Mouse (Mus musculus): ENCODE results near the gene Kcnma1. TPM values are rescaled to one million over a fixed set of nuclear protein-coding genes. Genes with fewer than 3 reads are reported as not detected.

The Kcnma1 gene
- polyA plus RNA-seq, 1 experiment, result 75.1 TPM

GRCm38 (mm10) chr14:23758421-23758820 is 255.9 kb downstream of the Kcnma1 start:
- 28% methylated on average over 1 of the region's 1 CpGs for WGBS
- Histone ChIP-seq H3K4me3 (ENCODE audit: insufficient read depth, low read depth, low read length) (no peak overlapping the region), H3K4me1 (ENCODE audit: control insufficient read depth, insufficient read depth, low read length) (no peaks in the 10 kb centered on the region), H3K27ac (ENCODE audit: insufficient read depth, low read depth, low read length) (peak overlapping the region; percentile 29; the same call in 1 of the 2 replicates)
- TF ChIP-seq CTCF (IDR thresholded peaks at IDR 0.05; ENCODE audit: insufficient read depth, low read depth, low read length), result no peak
- TF ChIP-seq POLR2A (IDR thresholded peaks at IDR 0.05; ENCODE audit: insufficient read depth, low read depth, low read length), result no peak

DNA sequence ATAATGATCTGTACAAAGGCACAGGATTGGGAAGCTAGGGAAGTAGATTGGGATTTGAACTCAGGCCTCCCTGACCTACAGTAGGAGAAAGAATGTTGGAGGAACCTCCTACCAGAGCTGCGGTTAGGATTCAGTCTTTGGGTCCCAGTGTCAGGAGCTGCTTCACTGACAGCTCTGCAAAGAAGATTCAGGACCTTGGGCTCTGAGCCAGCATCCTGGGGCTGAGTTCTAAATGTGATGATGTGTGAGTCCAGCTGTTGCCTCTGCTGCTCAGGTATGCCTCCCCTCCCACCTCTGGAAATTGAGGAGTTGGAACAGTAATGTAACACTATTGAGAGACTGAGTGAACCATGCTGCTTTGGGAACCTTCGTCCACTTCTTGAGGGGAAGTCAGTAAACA is 266.3 kb downstream of the Kcnma1 start:
- peaks cover 4% of the 10 kb centered on the region; the same call in 1 of the 2 replicates for H3K4me1 ChIP-seq (ENCODE audit: control insufficient read depth, insufficient read depth, low read length)
- H3K27ac ChIP-seq (ENCODE audit: insufficient read depth, low read depth, low read length), result no peak overlapping the region
- no peak overlapping the region for H3K4me3 ChIP-seq (ENCODE audit: insufficient read depth, low read depth, low read length)
- TF ChIP-seq POLR2A (IDR thresholded peaks at IDR 0.05; ENCODE audit: insufficient read depth, low read depth, low read length) (no peak), CTCF (IDR thresholded peaks at IDR 0.05; ENCODE audit: insufficient read depth, low read depth, low read length) (no peak)
- 98% methylated on average over 2 of the region's 2 CpGs for WGBS

GRCm38 (mm10) chr14:23746976-23747375 is 267.3 kb downstream of the Kcnma1 start:
- no peak overlapping the region for H3K4me3 ChIP-seq (ENCODE audit: insufficient read depth, low read depth, low read length)
- WGBS, result 90% methylated on average over 4 of the region's 4 CpGs
- peaks cover 4% of the 10 kb centered on the region; the same call in 1 of the 2 replicates for H3K4me1 ChIP-seq (ENCODE audit: control insufficient read depth, insufficient read depth, low read length)
- TF ChIP-seq POLR2A (IDR thresholded peaks at IDR 0.05; ENCODE audit: insufficient read depth, low read depth, low read length), result no peak
- no peak for TF ChIP-seq CTCF (IDR thresholded peaks at IDR 0.05; ENCODE audit: insufficient read depth, low read depth, low read length)
- H3K27ac ChIP-seq (ENCODE audit: insufficient read depth, low read depth, low read length), result no peak overlapping the region

GRCm38 (mm10) chr14:23741531-23741930 is 272.8 kb downstream of the Kcnma1 start:
- no peaks in the 10 kb centered on the region for H3K4me1 ChIP-seq (ENCODE audit: control insufficient read depth, insufficient read depth, low read length)
- TF ChIP-seq CTCF (IDR thresholded peaks at IDR 0.05; ENCODE audit: insufficient read depth, low read depth, low read length), result no peak
- no peak for TF ChIP-seq POLR2A (IDR thresholded peaks at IDR 0.05; ENCODE audit: insufficient read depth, low read depth, low read length)
- H3K4me3 ChIP-seq (ENCODE audit: insufficient read depth, low read depth, low read length), result no peak overlapping the region
- no peak overlapping the region for H3K27ac ChIP-seq (ENCODE audit: insufficient read depth, low read depth, low read length)

DNA sequence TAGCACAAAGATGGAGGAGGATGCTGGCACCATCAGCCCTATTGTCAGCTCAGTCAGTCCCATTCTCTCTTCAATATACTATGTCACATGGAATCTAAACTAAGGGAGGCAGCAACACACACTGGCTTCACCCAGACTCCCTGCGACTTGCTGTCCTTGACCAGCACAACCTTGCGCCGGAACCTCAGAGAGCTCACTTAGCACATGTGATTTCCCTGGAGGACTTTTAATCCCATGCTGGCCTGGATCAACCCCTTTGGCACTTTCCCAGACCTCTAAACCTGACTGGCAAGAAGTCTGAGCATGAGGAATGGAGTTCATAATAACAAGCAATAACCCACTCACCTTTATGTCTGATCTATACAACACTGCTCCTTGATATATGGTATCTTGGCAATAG is 280.1 kb downstream of the Kcnma1 start:
- no peaks in the 10 kb centered on the region for H3K4me1 ChIP-seq (ENCODE audit: control insufficient read depth, insufficient read depth, low read length)
- no peak overlapping the region for H3K4me3 ChIP-seq (ENCODE audit: insufficient read depth, low read depth, low read length)
- H3K27ac ChIP-seq (ENCODE audit: insufficient read depth, low read depth, low read length), result no peak overlapping the region
- no peak for TF ChIP-seq CTCF (IDR thresholded peaks at IDR 0.05; ENCODE audit: insufficient read depth, low read depth, low read length)
- TF ChIP-seq POLR2A (IDR thresholded peaks at IDR 0.05; ENCODE audit: insufficient read depth, low read depth, low read length), result no peak
- 95% methylated on average over 3 of the region's 3 CpGs for WGBS

GRCm38 (mm10) chr14:23729377-23729776 is 284.9 kb downstream of the Kcnma1 start:
- 81% methylated on average over 2 of the region's 2 CpGs for WGBS
- Histone ChIP-seq H3K4me1 (ENCODE audit: control insufficient read depth, insufficient read depth, low read length) (no peaks in the 10 kb centered on the region), H3K27ac (ENCODE audit: insufficient read depth, low read depth, low read length) (no peak overlapping the region), H3K4me3 (ENCODE audit: insufficient read depth, low read depth, low read length) (no peak overlapping the region)
- no peak for TF ChIP-seq CTCF (IDR thresholded peaks at IDR 0.05; ENCODE audit: insufficient read depth, low read depth, low read length)
- TF ChIP-seq POLR2A (IDR thresholded peaks at IDR 0.05; ENCODE audit: insufficient read depth, low read depth, low read length), result no peak

DNA sequence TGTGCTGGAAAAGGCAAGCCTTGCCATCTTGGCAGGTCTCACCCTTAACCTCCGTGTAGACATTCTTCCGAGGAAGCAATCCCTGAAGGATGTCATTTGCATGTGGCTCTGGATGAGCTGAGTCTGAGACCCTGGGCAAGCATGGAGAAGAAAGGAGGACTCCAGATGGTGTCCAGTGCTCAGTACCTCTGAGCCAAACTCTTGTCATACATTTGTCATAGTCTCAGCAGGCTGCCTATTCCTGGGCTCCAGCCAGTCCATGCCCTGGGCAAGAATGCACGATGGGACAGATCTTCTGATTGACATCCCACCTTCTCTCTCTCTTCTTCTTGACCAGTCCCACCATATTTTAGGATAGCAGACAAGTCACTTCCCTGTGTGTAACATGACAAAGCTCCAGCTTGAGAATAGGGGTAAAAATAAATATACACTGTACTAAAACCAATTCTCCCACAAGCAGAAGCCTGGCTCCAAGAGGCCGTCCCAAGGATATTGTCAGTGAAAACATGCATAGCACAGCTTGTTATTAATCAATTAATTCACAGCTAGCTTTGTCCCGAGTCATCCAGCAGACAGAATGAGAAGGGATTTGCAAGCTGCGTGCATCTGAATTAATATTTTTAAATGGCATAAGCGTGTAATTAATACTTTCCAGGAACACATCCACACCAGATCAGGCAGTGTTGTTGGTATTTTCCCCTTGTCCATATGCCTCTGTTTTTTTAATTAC is 290.4 kb downstream of the Kcnma1 start:
- WGBS, result 37% methylated on average over 7 of the region's 7 CpGs
- Histone ChIP-seq H3K27ac (ENCODE audit: insufficient read depth, low read depth, low read length) (no peak overlapping the region), H3K4me3 (ENCODE audit: insufficient read depth, low read depth, low read length) (no peak overlapping the region), H3K4me1 (ENCODE audit: control insufficient read depth, insufficient read depth, low read length) (peaks cover 3% of the 10 kb centered on the region; the same call in 1 of the 2 replicates)
- TF ChIP-seq POLR2A (IDR thresholded peaks at IDR 0.05; ENCODE audit: insufficient read depth, low read depth, low read length), result no peak
- TF ChIP-seq CTCF (IDR thresholded peaks at IDR 0.05; ENCODE audit: insufficient read depth, low read depth, low read length), result no peak

GRCm38 (mm10) chr14:23719246-23719645 is 295.0 kb downstream of the Kcnma1 start:
- H3K4me1 ChIP-seq (ENCODE audit: control insufficient read depth, insufficient read depth, low read length), result peaks cover 3% of the 10 kb centered on the region; the same call in 1 of the 2 replicates
- H3K27ac ChIP-seq (ENCODE audit: insufficient read depth, low read depth, low read length), result no peak overlapping the region
- H3K4me3 ChIP-seq (ENCODE audit: insufficient read depth, low read depth, low read length), result no peak overlapping the region
- 73% methylated on average over 3 of the region's 3 CpGs for WGBS
- no peak for TF ChIP-seq CTCF (IDR thresholded peaks at IDR 0.05; ENCODE audit: insufficient read depth, low read depth, low read length)
- TF ChIP-seq POLR2A (IDR thresholded peaks at IDR 0.05; ENCODE audit: insufficient read depth, low read depth, low read length), result no peak

DNA sequence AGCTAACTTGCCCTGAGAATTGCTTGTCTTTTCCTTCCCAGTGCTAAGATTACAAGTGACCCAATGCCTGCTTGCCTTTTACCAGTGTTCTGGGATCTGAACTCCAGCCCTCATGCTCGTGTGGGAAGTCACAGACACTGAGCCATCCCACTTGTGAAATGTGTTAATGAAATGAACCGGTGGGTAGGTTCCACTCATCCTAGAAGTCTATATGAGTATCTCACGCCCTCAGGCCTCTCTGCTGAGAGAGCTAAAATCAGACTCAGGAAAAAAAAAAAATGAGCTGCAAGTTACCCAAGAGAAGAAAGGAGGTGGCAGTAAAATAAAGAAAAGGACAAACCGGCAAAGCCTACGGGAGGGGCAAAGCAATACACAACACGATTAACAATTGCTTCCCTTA is 295.6 kb downstream of the Kcnma1 start:
- no peak overlapping the region for H3K4me3 ChIP-seq (ENCODE audit: insufficient read depth, low read depth, low read length)
- no peak overlapping the region for H3K27ac ChIP-seq (ENCODE audit: insufficient read depth, low read depth, low read length)
- no peak for TF ChIP-seq POLR2A (IDR thresholded peaks at IDR 0.05; ENCODE audit: insufficient read depth, low read depth, low read length)
- no peak for TF ChIP-seq CTCF (IDR thresholded peaks at IDR 0.05; ENCODE audit: insufficient read depth, low read depth, low read length)
- 68% methylated on average over 6 of the region's 6 CpGs for WGBS
- H3K4me1 ChIP-seq (ENCODE audit: control insufficient read depth, insufficient read depth, low read length), result peaks cover 1% of the 10 kb centered on the region; the same call in 1 of the 2 replicates

Measured in olfactory bulb, adult 2 months (tissue).